Mouse (Mus musculus) lung, postnatal 25 days (tissue): ENCODE measurements around the gene Amt.
"Not testable (repeated sequence)": the region's sequence is repeated elsewhere in the genome, so short reads cannot be mapped to it uniquely, and the experiment has no call there.

ENCODE experiments used
- DNase-seq: peaks from one replicate; pipeline ENCODE4 v3.0.0; 2022; ENCODE audit warnings: low spot score

Amt gene

DNA sequence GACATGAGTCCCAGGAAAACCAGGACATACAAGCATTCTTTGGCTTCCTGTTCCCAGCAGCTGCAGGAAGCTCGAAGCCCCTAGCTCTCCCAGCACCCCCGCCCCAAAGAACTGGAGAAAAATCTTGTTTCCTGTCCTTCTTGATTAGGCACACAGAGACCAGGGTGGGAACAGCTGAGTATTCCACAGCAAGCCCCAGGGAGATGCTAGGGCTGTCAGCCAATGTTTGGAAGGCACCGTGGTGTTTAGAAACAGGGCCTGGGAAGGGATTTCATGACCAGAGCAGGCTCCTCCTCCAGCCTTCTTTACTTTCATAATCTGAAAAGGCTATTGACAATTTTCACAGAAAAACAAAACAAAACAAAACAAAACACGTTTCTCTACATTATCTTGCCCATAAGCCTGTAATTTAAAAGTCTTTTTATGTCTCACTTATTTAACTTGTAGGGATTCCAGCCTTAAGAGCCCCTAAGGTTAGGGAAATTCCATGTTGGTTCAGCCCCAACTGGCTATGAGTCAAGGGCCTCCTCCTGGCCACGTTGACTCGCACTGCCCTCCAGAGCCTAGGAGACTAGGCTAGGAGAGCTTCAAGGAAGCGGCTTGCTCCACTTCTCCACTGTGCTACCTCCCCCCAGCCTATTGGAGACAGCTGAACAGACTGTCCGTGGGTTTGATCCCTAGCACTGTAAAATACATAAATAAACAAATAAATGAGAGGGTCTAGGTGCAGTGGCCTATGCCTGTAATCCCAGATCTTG lies 16.4 kb upstream of the Amt start:
- DNase-seq = peak; percentile 74

DNA sequence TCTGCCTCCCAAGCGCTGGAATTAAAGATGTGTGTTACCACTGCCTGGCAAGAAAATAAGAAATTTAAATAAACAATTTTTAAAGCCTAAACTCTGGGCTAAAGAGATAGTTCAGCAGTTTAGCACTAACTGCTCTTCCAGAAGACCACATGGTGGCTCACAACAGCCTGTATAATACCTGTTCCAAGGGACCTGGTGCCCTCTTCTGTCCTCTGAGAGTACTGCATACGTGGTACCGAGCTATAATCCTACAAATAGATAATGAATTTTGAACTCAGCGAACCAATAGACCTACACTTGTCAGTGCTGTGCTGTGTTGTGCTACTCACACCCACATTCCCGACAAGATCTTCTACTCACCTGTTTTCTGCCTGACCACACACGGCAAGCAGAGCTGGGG lies 12.2 kb upstream of the Amt start:
- DNase-seq = peak; percentile 85

DNA sequence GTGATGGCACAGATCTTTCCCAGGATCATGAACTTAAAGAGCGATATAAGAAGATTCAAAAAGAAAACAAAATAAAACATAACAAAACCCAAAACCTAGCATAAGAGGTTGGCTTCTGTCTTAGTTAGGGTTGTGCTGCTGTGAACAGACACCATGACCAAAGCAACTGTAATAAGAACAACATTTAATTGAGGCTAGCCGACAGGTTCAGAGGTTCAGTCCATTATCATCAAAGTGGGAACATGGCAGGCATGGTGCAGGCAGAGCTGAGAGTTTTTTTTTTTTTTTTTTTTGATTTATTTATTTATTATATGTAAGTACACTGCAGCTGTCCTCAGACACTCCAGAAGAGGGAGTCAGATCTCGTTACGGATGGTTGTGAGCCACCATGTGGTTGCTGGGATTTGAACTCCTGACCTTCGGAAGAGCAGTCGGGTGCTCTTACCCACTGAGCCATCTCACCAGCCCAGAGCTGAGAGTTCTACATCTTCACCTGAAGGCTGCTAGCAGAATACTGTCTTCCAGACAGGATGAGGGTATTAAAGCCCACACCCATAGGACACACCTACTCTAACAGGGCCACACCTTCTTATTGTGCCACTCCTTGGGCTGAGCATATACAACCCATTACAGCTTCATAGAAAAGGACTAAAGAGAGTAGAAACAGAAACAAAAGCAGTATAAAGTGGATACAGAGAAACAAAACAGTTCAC lies 9.0 kb upstream of the Amt start:
- DNase-seq = not testable (repeated sequence)

DNA sequence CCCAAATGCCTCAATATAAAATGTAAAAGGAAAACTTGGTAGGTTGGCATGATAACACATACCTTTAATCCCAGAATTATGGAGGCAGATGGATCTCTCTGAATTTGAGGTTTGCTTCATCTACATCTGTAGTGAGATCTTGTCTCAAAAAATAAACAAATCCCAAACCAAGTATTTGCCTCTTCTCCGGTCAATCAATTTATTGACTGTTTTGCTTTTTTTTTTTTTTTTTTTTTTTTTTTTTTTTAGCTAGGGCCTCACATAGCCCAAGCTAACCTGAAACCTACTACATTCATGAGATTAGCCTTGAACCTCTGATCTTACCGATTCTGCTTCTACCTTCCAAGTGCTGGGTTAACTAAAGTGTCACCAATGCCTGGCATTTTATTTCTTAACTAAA lies 7.3 kb upstream of the Amt start:
- no peak for DNase-seq

DNA sequence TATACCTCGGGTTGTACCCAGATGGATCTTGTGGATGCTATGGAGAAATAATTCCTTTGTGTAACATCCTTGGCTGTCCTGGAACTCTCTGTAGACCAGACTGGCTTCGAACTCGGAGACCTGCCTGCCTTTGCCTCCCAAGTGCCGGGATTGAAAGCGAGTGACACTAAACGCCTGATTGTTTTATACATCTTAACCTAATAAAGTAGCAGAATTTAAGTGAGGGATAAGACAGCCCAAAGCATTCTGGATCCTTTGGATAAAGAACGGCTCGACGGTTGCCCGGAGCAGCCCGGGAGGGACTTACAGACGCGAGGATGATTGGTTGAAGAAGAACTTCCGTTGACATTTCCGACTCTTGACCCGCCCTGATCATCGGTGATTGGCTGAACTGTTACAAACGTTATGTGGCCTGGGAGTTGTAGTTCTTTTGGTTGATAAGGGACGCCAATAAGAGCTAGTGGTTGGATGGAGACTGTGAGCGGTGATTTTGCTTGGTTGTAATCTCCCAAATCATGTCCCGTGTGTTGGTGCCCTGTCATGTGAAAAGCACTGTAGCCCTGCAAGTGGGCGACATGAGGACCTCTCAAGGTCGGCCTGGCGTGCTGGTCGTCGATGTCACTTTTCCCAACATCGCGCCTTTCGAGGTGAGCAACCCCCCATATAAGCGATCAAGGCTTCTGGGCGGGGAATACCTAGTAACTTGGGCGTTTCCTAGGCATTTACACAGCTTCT lies 6.5 kb upstream of the Amt start, which contains the start of gene Nicn1:
Nicn1 (plus strand) TSS at position 414 of the 735 bp plus-strand sequence.
- DNase-seq = peak; percentile 98

DNA sequence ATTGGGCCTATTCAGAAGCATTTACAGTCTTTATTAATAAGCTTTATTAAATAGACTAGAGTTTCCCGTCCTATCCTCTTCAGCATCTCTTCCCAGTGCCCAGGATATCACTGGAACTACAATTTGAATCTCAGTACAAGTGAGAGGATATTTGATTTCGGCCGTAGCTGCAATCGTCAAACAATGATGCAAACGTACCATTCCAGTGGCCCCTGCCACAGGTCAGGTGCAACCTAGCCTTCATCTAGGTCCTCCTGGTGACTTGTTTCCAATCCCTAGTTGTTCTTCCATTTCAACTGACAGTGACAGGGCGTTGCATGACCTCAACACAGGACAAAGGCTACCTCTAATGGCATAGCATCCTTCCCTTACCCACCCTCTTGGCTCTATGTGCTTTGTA lies 5.9 kb upstream of the Amt start:
- DNase-seq = no peak

DNA sequence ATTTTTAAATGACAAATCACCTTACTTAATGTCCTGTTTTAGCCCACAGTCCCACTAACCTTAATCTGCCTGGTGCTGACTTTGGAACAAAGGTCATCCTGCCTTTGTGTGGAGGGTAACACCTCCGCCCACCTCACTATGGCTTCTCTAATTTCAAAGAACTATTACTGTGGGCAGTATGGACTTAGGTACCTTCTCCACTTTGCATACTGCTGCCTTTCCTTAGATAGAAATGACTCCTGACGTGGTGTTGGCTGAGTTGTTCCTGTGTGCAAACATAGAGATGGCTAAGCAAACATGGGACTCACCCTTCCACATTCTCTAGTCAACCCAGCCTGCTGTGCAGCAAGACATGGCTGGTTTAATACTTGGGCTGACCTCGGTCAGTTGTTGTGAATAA lies 5.2 kb downstream of the Amt start:
- DNase-seq = peak; percentile 66

DNA sequence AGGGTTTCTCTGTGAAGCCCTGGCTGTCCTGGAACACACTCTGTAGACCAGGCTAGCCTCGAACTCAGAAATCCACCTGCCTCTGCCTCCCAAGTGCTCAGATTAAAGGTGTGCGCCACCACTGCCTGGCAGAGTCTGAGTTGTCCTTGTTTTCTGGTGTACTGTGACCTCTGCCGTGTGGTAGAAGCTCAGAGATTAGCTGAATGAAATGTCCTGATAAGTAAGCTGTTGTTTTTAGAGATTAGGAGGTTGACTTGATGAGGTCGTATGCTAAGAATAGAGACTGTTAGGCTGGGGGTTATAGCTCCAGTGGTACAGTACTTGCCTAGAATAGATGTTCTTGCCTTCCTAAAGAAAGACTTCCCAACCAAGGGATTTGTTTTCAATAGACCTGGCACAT lies 8.1 kb downstream of the Amt start:
- no peak for DNase-seq

DNA sequence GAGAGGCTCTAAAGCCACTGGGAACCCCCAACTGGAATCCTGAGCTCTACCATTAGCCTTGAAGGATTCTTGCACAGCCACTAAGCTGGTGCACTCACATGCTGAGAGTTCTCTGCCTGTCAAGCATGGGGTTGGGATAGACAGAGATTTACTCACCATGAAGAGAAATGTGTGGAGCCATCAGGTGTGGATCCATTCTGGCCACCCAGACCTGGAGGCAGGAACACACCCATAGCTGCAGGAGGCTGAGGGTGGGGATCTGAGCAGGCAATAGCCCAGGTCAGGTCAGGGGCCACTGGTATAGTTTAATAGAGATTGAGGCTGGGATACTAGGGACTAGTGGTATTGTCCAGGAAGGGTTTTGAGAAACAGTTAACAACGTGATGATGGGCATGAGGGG lies 8.5 kb downstream of the Amt start:
- no peak for DNase-seq

DNA sequence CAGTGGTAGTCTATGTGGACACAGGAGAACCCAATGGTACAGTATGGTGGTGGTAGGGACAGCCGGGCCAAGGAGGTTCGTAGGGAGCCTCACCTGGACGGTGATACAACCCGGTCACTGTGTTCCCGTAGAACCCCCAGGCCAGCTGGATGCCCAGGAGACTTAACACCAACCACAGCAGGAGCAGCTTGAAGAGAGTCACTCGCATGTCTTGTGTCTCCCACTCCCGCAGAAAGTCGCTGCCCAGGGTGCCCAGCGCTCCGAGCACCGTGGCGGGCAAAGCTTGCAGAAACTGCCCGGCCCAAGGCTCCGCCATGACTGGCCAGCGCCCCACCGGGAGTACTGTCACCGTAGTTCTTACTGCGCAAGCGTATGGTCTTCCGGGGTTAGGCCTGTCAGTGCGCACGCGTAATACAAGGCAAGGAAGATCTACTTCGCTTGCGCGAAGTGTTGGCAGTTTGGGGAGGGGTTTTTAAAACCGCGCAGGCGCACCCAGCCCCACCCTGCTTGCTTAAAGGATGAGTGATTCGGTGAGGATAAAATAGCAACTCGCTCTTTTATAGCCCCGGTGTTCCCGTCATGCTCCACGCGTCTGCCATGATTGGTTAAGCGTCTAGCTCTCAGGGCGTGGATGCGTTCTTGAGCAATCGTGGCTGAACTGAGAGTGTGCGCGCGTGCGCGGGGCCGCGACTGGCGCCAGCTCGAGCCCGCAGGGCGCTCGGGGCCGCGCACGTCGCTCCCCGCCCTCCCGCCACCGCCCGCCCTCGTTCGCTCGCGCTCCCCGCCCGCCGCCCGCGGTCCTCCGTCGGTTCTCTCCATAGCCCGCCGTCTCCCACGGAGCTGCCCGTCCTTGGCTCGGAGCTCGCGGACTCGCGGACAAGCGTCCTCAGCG lies 9.2 kb downstream of the Amt start, which contains the start of the genes Rhoa and Tcta:
Rhoa (plus strand) TSS at position 501 of the 892 bp plus-strand sequence.
Tcta (minus strand) TSS at position 532 of the 892 bp plus-strand sequence.
- DNase-seq = peak; percentile 100

DNA sequence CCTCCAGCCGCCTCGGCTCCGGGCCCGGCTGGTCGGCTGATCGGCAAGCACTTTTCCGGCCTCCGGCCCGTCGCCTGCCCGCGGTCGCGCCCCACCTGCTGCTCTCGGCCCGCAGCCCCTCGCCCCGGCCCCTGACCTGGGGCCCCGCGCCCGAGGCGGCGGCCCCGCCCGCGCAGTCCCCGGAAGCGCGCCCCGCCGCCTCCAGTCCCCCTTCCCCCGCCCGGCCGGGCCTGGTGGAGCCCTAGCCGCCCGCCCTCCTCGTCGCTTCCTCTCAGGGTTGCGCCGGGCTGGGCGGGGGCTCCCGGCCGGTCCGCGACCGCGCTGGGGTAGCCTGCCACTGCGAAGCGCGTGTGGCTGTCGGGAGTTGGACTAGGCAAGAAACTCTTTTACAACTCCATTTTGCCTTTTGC lies 9.9 kb downstream of the Amt start:
- peak; percentile 86 for DNase-seq

DNA sequence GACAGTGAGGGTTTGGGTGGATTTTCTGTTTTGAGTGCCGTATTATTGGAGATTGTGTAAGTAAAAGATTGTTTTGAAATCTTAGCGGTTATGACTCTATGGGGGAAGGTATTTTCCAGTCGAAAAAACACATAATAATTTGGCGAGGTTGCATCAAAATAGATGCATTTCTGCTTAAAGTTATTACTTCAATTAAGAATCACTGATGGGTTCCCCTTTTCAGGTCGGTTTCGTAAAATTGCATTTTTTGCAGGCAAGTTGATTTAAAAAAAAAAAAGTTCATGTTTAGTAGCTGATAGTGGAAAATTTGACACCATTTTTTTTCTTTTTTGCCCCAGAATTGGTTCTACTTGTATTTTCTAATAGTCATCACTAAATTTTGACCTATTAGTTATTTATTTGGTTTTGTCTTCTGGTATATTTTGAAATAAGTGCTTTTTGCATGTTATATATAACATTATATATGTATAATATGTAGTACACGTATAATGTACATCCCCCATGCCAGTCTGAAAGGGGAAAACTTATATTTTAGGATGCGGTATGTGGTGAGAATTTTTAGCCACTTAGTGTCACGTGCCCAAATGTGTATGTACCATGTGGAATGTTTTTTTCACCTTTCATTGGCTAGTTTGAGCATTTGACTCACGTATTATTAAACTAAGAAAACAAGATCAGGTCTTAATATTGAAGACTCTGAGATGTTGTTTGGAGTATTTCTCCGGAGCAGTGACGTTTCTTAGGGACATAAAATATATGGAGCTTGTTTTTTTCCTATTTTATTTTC lies 10.6 kb downstream of the Amt start:
- no peak for DNase-seq

DNA sequence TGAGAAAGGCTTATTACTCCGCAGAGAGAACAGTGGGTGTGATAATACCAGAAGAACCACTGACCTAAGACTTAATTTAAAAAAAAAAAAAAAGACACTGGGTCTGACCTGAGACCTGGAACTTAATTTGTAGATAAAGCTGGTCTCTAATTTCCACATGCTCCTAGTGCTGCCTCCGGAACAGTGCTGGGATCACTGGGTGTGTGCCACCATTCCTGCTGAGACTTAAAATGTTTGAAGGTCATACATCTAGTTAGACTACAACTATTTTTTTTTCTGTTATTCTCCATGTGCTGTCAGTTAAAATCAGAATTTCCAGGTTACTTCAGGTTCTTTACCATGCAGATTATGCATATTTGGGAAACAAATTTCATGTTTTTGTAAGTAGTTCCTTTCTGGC lies 11.5 kb downstream of the Amt start:
- DNase-seq = no peak

DNA sequence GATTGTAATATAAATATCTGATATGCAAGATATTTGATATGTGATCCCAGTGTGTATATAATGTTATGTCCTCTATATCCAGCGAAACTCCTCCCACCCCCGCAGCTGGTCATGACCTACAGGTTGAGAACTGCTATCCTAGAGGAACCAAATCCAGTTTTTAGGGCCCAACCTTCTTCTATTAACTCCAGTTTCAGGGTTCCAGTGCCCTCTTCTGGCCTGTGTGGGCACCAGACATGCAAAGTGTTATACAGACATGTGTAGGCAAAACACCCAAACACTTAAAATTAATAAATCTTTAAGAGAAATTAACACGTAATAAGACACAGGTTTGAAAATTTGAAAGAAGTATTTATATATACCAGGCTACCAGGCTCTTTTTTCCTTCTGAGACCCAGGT lies 20.9 kb downstream of the Amt start:
- DNase-seq = no peak

DNA sequence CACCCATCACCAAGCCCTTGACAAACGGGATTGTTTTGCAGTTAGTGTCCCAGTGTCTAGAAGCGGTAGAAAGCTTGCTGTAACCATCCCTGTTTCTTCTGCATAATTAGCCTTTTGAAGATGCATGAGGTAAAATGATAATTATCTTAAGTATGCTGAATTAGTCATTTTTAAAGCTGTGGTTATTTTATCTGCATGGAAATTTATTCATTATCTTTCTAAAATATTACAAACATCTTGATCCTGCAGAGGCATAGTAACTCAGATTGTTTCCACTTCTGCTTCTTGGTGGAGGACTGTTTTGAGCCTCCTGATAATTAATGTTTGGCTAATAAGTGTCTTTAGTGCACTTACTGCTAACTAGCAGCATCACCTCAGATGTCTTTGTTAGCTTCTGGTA lies 21.8 kb downstream of the Amt start:
- no peak for DNase-seq

DNA sequence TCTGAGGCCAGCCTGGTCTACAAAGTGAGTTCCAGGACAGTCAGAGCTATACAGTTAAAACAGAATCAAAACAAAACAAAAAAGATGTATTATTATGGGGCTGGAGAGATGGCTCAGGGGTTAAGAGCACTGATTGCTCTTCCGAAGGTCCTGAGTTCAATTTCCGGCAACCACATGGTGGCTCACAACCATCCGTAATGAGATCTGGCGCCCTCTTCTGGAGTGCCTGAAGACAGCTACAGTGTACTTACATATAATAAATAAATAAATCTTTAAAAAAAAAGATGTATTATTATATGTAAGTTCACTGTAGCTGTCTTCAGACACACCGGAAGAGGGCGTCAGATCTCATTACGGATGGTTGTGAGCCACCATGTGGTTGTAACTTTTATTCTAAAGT lies 25.4 kb downstream of the Amt start:
- DNase-seq = not testable (repeated sequence)

DNA sequence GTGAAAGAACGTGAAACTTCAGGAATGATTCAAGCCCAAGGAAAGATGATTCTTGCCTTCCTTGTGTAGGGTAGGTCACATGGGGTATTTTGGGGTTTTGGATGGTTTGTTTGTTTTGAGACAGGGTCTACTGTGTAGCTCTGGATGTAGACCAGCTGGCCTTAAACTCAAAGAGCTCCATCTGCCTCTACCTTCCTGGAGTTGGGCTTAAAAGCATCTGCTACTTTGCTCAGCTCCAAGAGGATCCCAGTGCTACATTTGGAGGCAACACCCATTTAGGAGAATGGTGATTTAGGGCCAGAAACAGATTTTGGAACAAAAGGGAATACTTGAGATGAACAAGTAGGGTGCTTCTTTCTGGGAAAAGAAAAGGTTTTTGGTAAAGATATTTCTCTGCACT lies 28.1 kb downstream of the Amt start:
- no peak for DNase-seq

DNA sequence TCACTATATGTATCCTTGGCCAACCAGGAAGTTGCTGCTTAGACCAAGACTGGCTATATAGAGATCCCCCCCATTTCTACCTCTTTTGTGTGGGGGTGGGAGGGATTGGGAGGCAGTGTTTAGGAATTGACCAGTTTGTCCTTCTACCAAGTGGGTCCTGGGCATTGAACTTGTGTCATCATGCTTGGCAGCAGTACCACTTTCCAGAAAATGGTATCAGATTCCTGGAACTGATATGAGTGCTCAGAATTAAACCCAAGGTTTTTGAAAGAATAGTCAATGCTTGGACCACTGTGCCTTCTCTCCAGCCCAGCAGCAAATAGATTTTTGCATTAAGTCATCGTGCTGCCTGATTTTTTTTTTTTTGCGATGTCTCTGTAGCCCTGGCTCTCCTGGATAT lies 29.2 kb downstream of the Amt start:
- DNase-seq = no peak

DNA sequence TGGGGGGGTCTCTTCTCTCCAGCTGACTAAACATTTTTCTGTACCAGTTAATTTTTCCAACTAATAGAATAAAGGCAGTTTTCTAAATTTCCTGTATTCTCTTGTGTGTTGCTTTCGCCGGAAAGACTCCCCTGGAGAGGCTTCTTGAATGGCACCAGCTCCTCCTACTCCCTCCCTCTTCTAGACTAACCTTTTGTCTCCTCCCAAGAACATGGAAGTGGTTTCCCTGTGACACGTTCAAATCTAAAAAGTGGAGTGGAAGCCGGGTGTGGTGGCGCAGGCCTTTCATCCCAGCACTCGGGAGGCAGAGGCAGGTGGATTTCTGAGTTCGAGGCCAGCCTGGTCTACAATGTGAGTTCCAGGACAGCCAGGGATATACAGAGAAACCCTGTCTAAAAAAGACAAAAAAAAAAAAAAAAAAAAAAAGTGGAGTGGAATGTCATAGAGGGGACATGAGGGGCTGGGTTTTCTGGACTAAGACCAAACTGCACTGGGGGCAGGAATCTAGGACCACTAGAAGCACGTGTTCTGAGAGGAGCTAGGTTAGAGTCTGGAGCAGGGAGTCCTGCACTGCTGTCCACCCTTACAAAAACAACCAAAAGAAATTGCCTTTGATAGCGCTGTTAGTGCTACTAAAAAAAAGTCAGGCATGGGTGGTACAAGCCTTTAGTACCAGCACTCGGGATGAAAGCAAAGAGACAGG lies 41.3 kb downstream of the Amt start:
- DNase-seq = no peak

DNA sequence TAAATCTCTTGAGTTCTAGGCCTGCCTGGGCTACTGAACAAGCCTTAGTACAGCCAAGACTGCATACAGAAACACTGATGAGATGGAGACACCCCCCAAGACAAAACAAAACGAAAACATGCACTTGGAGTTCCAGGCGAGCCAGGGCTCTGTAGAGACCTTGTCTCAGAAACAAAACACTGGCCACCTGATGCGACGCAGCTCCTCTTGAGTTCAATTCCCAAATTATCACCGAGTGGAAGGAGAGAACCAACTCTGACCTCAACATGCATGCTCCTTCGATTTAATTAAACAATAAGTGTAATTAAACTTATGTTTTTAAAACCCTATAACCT lies 41.9 kb downstream of the Amt start:
- DNase-seq = peak; percentile 34
